Mouse (Mus musculus) retina, postnatal 7 days (tissue): ENCODE measurements around the gene Dok7.

Experiments used
- DNase-seq: peaks from one replicate; pipeline ENCODE4 v3.0.0-alpha.2; 2012; ENCODE audit warnings: low read depth, low spot score

The Dok7 gene

DNA sequence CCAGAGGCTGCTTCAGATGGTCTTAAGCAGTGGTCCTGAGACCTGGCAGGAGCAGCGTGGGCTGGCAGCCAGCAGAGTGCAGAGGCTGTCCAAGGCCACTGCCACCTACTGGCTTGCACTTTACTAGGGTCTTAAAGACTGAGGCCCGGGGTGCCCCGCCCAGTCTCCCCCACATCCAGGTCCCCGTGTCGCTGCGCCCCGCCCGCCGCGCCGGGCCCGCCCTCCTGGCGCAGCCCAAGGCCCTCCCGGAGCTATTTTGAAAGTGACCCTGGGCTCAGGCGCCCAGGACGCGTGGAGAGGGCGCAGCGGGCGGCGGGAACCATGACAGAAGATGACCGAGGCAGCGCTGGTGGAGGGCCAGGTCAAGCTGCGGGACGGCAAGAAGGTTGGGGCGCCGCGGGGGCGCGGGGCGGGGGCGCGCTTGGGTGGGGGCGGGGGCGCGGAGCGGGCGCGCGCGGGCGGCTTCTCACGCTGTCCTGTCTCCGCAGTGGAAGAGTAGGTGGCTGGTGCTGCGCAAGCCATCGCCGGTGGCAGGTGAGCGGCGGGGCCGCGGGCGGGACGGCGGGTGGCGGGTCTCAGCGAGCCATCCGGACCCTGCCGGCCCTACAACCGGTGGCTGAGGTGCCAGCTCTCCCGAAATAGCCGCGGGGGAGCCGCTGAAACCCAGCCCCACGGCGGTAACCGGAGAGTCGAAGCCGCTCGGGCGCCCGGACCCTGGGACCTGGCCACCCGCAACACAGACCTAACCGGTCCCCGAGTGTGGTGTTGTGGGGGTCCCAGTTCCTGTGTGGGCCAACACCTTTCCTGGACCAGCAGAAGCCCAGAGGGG lies at the start of gene Dok7:
Gene Dok7, plus strand, starts transcription at position 163 of the 829 bp plus-strand sequence.
- DNase-seq, result peak; percentile 60

DNA sequence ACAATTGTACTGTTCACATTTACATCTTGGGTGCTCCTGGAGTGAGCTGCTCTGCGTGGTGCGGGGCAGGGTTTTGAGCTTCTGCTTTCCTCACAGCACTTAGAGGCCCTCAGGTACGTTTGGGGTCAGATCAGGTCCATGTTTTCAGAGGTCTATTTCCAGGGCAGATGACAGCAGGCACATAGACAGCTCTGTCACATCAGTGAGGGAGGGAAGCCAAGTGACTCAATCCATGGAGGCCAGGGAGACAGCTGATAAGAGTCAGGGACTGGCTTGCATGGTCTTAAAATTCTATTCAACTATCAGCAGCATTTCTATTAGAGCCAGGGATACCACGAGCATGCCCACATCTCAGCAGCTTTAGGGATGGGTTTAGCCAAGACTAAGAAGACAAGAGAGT lies 47.4 kb upstream of the Dok7 start:
- DNase-seq, result no peak

DNA sequence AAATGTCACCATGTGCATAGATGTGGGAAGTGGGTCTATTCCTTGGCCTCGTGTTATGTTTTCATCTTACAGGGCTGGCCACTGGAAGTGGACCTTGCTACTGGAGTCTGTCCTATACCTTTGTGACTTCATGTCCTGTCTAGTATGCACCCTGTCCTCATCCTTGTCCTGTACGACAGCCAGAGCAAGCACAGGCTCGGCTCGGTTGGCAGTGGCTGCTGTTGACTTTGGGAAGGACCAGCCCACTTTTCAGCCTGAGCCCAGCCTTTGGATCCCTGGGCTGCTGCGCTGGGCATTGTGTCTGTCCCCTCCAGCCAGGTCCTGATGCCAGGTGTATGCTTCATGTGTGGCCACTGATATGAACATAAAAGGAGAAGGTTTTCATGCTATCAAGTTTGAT lies 45.9 kb upstream of the Dok7 start:
- DNase-seq, result no peak

DNA sequence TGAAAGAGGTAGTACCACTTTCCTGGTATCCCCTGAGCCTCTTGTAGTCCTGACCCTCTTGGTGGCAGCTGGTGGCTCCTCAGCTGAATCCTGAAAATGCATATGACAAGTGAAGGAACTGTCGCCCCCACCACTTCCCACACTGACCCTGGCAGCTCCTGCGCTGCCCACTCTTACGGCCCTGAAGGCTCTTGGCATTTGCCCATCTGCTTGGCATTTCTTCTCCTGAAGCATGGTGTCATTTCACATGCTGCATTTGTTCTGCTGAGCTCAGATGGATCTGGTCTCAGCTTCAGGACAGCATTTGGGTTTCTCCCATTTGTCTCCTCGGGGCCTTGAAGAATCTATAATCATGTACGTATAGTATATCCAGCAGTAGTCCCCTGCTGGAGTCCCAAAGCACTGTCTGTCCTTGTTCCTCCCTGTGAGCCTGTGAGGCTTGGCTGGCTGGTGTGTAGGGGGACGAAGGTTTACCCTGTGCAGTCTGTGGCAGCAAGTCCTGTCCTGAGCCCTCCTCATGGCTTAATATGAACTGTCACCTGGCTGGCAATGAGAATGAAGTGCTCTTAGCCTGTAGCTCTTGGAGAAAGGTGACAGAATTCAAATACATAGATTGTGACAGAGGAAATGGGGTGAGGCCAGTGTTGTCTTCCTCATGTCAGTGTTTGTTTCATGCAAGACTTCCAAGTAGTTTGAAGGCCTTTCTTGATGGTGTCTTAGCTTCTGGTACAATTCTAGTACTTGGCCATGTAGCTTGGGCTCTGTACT lies 45.2 kb upstream of the Dok7 start:
- DNase-seq, result no peak

DNA sequence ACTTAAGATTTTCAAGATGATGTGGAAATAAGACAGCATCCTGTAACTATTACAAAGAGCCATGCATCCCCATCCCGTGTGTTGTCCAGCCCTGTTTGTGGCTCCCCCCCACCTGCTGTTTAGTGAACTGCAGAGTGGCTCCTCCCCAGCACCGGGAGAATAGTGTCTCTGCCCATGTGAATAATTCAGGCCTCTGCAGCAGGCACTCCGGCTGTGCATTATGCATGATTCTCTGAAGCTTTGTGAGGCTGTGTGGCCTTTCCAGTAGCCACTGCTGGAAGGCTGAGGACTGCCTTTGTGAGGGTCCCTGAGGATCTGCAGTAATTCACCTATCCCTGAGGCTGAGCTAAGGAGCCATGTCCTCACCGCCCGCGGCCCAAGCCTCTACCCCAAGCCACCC lies 42.5 kb upstream of the Dok7 start:
- DNase-seq, result no peak

DNA sequence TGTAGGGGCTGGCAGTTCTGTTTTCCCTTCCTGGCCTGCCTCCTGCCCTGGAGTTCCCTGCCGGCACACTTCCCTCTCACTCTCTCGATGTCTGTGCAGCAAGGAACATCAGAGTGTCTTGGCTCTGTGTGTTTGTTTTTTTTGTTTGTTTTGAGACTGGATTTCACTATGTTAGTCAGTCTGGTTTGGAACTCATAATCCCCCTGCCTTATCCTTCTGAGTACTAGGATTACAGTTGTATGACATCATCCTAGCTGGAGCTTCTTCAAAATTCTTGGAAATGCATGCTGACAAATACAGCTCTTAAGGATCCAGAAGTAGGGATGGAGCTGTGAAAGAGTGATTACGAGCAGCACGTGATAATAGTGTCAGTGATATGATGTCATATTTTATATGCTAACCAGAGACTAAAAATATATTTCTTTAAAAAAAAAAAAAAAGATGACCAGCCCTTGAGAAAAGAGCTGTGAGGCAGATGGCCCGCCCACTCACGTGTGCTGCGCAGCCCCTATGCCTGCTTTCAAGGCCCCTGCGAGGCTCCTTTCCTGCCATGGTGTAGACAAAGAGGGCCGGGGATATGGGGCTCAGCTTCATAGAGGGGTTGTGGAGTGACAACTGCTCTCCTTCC lies 36.8 kb upstream of the Dok7 start:
- DNase-seq, result no peak

DNA sequence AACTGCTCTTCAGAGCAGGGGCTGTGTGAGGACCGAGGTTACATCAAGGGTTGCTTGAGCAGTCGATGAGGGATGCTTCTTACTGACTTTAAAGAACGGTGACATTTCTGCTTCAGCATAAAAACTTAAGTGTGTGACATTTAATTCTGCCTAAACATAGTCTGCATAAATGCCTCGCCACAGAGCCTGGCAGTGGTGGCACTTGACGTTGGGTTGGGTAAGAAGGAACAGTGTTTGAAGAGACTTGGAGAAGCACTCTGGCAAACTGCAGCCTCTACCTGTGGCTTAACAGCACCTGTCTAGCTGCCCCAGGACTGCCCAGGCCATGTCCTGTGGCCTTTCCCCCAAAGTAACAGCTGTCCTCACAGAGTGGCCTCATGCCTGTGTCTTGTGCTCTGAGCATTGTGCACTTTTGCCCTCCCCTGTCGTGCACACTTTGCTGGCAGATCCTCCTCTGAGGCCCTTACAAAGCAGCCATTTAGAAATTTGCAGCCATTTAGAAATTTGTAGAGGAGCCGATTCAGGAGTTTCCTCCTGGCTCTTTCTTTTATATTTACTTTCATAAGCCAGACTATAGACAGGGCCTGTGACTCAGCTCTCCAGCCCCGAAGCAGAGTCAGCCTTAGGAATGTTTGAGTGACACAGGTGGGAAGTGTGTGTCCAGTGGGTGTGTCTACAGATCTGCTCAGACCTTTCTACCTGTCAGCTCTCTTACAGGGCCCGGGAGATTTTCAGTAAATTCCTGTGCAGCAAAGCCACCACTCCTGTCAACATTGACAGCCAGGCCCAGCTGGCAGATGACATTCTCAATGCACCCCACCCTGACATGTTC lies 35.9 kb upstream of the Dok7 start:
- no peak for DNase-seq

DNA sequence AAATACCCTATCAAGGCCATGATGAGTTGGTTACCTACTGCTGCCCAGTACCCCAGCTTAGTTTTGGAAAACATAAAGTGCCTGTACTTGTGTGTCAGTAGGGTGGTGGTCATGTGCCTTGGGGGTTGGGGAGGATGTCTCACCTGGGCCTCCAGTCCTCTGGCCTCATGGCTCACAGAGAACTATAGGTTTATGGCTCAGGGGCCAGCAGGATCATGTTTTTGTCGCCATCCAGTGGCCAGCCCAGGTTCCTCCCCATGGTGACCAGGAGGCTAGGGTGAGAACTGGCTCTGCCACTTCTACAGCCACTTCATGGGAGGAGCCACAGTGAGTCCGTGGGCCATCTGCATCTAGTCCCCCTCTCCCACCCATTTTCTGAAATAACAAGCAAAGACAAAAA lies 31.6 kb upstream of the Dok7 start:
- DNase-seq, result peak; percentile 32

DNA sequence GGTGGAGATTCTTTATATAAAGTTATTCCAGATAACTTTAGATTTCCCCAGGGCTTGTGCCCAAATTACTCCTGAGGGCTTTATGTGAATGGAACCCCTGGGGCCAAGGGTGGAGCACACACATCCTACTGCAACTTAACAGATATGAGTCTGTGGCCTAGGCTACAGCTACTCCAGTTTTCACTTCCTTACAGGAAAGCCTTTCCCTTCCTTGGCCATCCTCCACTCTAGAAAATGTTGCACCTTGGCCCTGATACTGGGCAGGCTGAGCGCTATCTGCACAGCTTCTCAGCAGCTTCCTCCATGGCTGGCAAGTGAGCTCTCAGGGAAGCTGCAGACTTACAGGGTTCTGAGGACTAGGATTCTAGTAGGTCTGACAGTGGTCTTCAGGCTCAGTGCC lies 27.3 kb upstream of the Dok7 start:
- DNase-seq, result no peak

DNA sequence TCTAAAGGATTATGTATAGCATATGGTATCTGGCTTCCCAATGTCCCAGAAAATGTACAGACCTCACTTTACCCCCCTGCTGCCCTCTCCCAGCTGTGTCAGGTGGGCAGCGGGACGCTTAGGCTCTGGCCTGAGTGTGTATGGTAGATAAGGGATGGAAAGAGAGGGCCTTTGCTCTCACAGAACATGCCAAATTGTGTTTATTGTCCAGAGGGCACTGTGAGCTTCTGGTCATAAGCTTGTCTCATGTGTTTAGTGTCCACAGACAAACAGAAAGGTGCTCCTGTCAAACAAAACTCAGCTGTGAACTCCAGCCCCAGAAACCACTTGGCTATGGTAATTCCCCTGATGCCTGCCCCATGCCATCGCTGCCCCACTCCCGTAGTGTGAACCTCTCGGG lies 26.8 kb upstream of the Dok7 start:
- DNase-seq, result no peak

DNA sequence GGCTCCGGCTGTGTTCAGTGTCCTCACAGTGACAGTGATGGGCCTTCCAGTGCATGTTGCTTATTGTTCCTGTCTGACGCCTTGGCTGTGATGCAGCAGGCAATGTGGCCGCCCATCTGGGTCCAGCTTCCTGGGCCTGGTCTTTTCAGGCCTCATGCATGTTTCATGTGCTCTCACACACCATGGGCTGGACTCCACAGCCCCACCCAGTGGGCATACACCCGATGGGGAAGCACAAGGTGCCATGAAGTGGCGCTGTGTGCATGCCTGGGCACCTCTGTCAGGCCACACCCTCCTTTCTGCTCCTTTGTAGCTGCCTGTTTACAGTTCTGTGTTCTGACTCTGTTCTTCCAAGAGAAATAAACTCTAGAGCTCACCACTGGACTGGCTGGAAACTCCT lies 23.5 kb upstream of the Dok7 start:
- DNase-seq, result no peak

DNA sequence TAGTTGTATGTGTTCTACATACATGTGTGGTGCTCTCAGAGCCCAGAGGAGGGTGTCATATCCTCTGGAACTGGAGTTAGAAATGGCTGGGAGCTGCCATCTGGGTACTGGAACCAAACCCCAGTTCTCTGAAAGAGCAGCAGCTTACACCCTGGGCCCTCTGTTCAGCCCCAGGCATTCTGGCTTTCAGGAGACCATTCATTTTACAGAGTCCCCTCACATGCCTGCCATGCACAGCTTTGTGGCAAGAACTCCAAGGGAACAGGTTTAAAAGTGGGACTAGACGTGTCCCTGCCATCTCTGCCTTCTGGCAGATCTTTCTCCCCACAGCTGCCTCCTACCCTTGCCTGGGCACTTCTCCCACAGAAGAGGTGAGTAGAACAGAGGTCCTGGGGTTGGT lies 22.9 kb upstream of the Dok7 start:
- DNase-seq, result no peak

DNA sequence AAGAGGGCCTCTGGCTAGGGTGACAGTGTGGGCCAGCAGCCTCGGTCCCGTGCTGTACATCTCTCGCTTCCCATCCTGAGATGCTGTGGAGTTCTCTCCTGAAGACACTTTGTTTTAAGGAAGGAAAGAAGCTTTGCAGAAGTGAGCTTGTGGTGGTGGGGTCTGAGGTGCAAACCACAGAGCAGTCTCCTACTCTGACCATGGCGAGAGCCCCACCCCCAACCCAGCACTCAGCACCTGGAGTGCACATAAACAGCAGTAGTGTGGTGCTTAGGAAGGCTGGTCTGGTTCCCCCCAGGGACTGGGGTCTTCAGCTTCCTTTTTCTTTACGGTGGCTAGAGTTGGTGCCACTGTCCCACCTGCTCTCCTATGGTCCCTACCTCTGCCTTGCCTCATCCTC lies 21.4 kb upstream of the Dok7 start:
- DNase-seq, result no peak

DNA sequence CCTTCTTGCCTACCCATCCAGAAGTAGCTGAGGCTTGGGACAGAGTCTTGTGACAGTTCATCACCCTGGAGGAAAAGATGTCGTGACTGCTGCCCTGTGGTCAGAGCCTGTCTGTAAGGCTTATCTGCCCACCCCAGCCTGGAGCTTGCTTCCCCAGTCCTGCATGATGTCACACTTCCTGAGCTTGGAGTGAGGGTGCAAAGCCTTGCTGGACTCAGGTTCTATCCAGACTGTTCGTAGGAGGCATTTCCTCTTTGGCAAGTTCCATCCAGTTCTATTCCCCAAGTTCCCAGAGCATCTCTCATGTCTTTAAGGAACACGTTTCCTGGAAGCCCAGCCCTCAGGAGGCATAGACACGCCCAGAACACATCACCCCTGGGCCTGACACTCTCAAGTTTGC lies 20.8 kb upstream of the Dok7 start:
- no peak for DNase-seq

DNA sequence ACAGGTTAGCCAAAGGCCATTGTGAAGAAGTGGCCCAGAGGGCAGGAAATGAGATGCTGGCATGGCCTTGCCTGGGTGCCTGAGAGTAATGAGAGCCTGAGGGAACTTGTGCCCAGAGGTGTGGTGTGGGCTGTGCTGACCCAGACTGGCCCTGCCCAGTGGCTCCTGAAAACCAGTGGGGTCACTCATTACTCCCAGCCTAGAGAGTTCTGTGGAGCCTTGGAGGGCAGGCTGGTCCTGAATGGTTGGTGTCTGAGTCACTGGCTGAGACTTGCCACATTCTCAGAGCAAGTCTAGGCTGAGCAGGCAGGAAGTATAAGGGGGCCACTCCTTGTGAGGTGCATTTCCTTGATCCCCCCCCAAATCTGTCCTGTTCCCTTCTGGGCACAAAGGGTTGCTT lies 19.1 kb upstream of the Dok7 start:
- DNase-seq, result no peak

DNA sequence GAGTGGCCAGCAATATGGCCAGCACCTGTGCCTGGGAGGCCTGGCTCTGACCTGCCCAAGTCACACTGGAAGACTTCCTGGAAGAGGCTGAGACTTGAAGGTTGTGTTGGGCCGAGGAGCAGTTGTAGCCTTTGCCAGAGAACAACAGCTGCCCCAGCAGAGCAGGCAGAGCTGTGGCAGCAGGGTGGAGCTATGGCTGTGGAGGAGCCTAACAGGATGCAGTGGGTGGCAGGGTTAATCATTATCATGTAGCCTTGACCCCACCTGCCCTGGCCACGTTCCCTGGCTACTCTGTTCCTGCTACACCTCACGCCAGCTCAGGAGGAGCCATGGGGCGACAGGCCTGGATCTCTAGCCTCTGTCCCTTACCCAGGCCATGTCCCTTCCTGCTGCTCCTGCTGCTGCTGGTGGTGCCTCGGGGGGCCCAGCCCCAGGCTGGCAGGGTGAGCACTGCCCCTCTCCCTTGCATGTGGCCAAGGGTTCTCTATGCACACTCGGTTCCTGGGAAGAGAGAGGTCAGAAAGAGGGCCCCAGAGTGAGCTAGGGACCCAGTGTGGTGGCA lies 15.2 kb upstream of the Dok7 start, which contains the start of gene Hgfac:
Gene Hgfac, plus strand, starts transcription at position 242 of the 562 bp plus-strand sequence.
- DNase-seq, result no peak

DNA sequence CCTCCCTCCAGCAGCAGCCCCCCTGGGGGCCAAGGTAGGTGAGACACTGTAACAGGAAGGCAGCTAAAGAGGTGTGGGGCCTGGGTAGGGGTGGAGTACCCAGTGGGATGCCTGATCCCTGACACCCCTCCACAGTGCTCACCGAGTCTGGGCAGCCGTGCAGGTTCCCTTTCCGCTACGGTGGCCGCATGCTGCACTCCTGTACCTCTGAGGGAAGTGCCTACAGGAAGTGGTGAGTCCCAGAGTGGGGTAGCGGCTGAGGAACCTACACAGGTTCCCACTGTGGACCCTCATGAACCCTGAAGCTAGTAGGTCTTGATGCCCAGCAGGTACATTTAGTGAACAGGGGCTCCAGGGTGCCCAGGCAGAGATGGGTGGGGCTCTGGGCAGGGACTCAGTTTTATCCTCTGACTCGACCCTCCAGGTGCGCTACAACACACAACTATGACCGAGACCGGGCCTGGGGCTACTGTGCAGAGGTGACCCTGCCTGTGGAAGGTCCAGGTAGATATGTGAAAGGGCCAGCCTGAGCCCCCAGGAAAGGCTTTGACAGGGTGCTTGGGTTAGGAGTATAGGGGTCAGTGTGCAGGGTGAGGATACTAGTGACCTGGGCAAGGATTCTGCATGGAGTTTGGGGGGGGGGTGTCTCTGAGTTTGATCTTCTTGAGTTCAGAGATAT lies 14.0 kb upstream of the Dok7 start:
- DNase-seq, result no peak

DNA sequence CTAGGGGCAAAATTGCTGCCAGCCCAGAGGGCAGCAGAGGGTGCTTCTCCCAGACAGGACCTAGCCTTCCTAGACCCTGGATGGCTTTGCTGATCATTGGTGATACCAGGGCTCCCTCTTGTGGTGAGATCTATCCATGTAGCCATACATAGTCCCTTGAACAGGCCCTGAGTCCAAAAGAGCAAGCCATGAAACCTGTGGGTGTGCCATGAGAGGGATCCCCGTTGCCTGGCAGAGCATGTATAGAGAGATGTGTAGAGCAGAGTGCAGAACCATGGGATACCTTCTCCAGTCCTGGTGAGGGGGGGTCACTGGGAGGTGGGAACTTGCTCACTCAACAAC lies 13.5 kb upstream of the Dok7 start:
- peak; percentile 79 for DNase-seq

DNA sequence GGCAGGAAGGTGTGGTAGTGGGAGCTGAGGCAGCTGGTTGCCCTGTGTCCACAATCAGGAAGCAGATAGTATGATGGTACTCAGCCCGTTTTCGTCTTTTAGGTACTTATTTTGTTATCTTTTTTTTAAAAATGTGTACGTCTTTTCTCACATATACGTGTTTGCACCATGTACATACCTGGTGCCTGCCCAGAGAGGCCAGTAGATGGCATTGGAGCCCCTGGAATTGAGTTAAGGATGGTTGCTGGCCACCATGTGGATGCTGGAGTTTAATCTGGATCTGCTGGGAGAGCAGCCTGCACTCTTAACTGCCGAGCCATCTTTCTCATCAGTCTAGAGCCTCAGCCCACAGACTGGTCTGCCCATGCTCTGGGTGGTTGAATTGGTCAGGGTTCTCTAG lies 6.0 kb upstream of the Dok7 start:
- DNase-seq, result no peak

DNA sequence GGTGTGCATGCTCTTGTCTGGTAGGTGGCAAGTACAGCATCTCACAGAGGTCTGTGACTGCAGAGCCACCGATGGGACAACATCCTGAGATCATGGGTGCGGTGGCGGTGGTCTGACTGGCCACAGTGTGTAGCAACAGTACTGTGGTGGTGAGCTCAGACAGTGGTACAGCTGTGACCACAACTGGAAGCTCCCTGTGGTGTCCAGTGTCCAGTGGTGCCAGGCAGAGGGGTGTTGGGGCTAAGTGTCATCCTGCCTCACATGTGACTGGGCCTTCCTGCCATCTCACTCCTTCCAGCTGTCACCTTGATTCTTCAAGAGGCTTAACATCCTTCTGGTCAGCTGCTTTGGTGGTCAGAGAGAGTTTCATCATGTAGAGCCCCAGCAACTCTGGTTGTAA lies 1.9 kb upstream of the Dok7 start:
- no peak for DNase-seq

DNA sequence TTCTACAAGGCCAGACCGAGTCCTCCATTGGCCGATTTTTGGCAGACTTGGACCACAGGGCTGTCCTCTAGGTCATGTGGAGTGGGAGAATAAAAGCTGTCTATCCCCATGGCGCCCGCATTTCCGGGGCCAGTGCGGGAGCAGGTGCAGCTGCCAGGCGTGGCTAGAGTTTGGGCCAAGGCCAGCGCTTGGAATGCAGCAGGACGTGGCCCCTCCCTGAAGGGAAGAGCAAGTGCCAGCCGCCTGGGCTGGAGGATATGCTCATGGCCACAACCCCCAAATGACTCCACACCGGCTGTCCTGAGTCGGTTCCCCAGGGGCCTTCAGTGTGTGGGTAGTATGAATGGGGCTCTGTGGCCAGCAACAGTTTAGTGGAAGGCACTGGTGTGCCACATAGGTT lies 1.5 kb upstream of the Dok7 start:
- no peak for DNase-seq
